Mouse (Mus musculus) E14TG2a.4 (cell line): ENCODE measurements around the gene Trp53.
A peak's percentile ranks its signal among the peaks of the same experiment; 100 is the strongest.

Experiments
- H3K27me3 ChIP-seq: 2 replicates; pipeline ENCODE4 v1.6.1; 2014; ENCODE audit warnings: low read length, control low read depth; ENCODE audit not compliant: insufficient read depth
- H3K36me3 ChIP-seq: 2 replicates; pipeline ENCODE4 v1.6.1; 2014; ENCODE audit warnings: low read length, control low read depth; ENCODE audit not compliant: insufficient read depth
- H3K4me1 ChIP-seq: replicated peaks from 2 replicates; pipeline ENCODE4 v1.6.1; 2014; ENCODE audit warnings: low read depth, low read length, control low read depth
- H3K4me3 ChIP-seq: replicated peaks from 2 replicates; pipeline ENCODE4 v1.5.1; 2014; ENCODE audit warnings: mild to moderate bottlenecking, low read length
- H3K9me3 ChIP-seq: 2 replicates; pipeline ENCODE4 v1.6.1; 2014; ENCODE audit warnings: low read length, control low read depth
- CTCF ChIP-seq: conservative IDR thresholded peaks from 2 replicates; pipeline ENCODE4 v1.5.1; 2014; ENCODE audit warnings: low read length
- NANOG ChIP-seq: IDR thresholded peaks from 2 replicates; pipeline ENCODE4 v1.6.1; 2014; ENCODE audit warnings: borderline replicate concordance, low read length, mixed read lengths
- POU5F1 ChIP-seq: IDR thresholded peaks from 2 replicates; pipeline ENCODE4 v1.6.1; 2014; ENCODE audit warnings: low read length, borderline replicate concordance

Trp53 gene

GRCm38 (mm10) chr11:69579128-69580017 lies 786 bp upstream of the Trp53 start:
- TF ChIP-seq POU5F1 (no peak), NANOG (no peak), CTCF (peak; percentile 99)
- Histone ChIP-seq H3K4me1 (peaks cover 71% of the 10 kb centered on the region), H3K27me3 (no peaks in the 10 kb centered on the region), H3K36me3 (peaks cover 60% of the 10 kb centered on the region), H3K4me3 (peak overlapping the region; percentile 99), H3K9me3 (no peaks in the 10 kb centered on the region)

- H3K4me1 ChIP-seq: peaks cover 71% of the 10 kb centered on the region
- peaks cover 60% of the 10 kb centered on the region for H3K36me3 ChIP-seq
- no peaks in the 10 kb centered on the region for H3K27me3 ChIP-seq
- H3K9me3 ChIP-seq: no peaks in the 10 kb centered on the region
- peak overlapping the region; percentile 98 for H3K4me3 ChIP-seq
- TF ChIP-seq POU5F1 (no peak), CTCF (no peak), NANOG (no peak)
These were observed 500 bp downstream of the Trp53 start for GRCm38 (mm10) chr11:69580572-69581146.

GRCm38 (mm10) chr11:69581147-69581688 lies 1.1 kb downstream of the Trp53 start:
- Histone ChIP-seq H3K4me1 (peaks cover 71% of the 10 kb centered on the region), H3K9me3 (no peaks in the 10 kb centered on the region), H3K4me3 (peak overlapping the region; percentile 98), H3K27me3 (no peaks in the 10 kb centered on the region), H3K36me3 (peaks cover 60% of the 10 kb centered on the region)
- no peak for TF ChIP-seq NANOG
- no peak for TF ChIP-seq CTCF
- no peak for TF ChIP-seq POU5F1

GRCm38 (mm10) chr11:69581814-69582213 lies 1.7 kb downstream of the Trp53 start:
- H3K4me3 ChIP-seq: peak overlapping the region; percentile 98
- peaks cover 60% of the 10 kb centered on the region for H3K36me3 ChIP-seq
- peak; percentile 92 for TF ChIP-seq POU5F1
- peak; percentile 89 for TF ChIP-seq NANOG
- no peak for TF ChIP-seq CTCF
- H3K27me3 ChIP-seq: no peaks in the 10 kb centered on the region
- H3K9me3 ChIP-seq: no peaks in the 10 kb centered on the region
- H3K4me1 ChIP-seq: peaks cover 71% of the 10 kb centered on the region

- TF ChIP-seq NANOG (no peak), POU5F1 (no peak), CTCF (no peak)
- H3K9me3 ChIP-seq: no peaks in the 10 kb centered on the region
- peak overlapping the region; percentile 98 for H3K4me3 ChIP-seq
- peaks cover 71% of the 10 kb centered on the region for H3K4me1 ChIP-seq
- peaks cover 60% of the 10 kb centered on the region for H3K36me3 ChIP-seq
- H3K27me3 ChIP-seq: no peaks in the 10 kb centered on the region
These were observed 2.2 kb downstream of the Trp53 start for GRCm38 (mm10) chr11:69582230-69582805.

- Histone ChIP-seq H3K4me1 (peaks cover 74% of the 10 kb centered on the region), H3K27me3 (no peaks in the 10 kb centered on the region), H3K9me3 (no peaks in the 10 kb centered on the region), H3K36me3 (peaks cover 68% of the 10 kb centered on the region), H3K4me3 (peak overlapping the region; percentile 98)
- no peak for TF ChIP-seq CTCF
- no peak for TF ChIP-seq NANOG
- no peak for TF ChIP-seq POU5F1
These were observed 3.8 kb downstream of the Trp53 start for GRCm38 (mm10) chr11:69584008-69584407.

- Histone ChIP-seq H3K4me3 (peak overlapping the region; percentile 98), H3K9me3 (no peaks in the 10 kb centered on the region), H3K4me1 (peaks cover 77% of the 10 kb centered on the region), H3K27me3 (no peaks in the 10 kb centered on the region), H3K36me3 (peaks cover 77% of the 10 kb centered on the region)
- TF ChIP-seq NANOG (no peak), CTCF (no peak), POU5F1 (no peak)
These were observed 4.8 kb downstream of the Trp53 start for GRCm38 (mm10) chr11:69584937-69585336.

GRCm38 (mm10) chr11:69585718-69586325 lies 5.7 kb downstream of the Trp53 start:
- Histone ChIP-seq H3K4me3 (peak overlapping the region; percentile 21; the same call in 1 of the 2 replicates), H3K27me3 (no peaks in the 10 kb centered on the region), H3K9me3 (no peaks in the 10 kb centered on the region), H3K4me1 (peaks cover 86% of the 10 kb centered on the region), H3K36me3 (peaks cover 86% of the 10 kb centered on the region)
- TF ChIP-seq CTCF (no peak; the same call in 1 of the 2 replicates), NANOG (no peak), POU5F1 (no peak)
